Mouse (Mus musculus): ENCODE measurements around the gene Lysmd4.

DNA sequence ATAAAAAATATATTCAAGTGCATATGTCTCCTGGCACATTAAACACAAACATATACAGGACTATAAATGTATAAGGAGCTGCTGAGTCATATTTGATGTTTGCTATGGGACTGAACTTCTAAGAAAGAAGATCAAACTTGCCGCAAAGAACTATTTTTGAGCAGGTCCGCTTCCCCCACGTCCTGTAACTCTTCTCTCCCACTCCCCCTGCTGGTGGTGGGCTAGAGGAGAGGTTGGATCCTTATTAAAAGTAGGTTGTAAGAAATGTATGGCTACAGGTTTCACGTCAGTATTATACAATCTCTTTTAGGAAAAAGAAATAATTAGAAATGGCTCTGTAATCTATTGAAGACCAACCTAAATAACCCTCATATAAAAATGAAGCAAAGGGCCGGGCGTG, 131.3 kb downstream of the Lysmd4 start:
- TF ChIP-seq CTCF (IDR thresholded peaks at IDR 0.05; ENCODE audit: low read depth) (peak; percentile 65), EP300 (optimal IDR thresholded peaks at IDR 0.05) (no peak)

Data from stomach, postnatal 0 days (tissue).